Mouse (Mus musculus) cerebellum, adult 18-20 months (tissue): Measurements from ENCODE around the gene Cxcl10.
"Not testable (repeated sequence)": the region's sequence is repeated elsewhere in the genome, so short reads cannot be mapped to it uniquely, and the experiment has no call there.

Source experiments
- DNase-seq, 2 experiments: peaks; one replicate each; pipeline ENCODE4 v3.0.0; 2021

The Cxcl10 gene

DNA sequence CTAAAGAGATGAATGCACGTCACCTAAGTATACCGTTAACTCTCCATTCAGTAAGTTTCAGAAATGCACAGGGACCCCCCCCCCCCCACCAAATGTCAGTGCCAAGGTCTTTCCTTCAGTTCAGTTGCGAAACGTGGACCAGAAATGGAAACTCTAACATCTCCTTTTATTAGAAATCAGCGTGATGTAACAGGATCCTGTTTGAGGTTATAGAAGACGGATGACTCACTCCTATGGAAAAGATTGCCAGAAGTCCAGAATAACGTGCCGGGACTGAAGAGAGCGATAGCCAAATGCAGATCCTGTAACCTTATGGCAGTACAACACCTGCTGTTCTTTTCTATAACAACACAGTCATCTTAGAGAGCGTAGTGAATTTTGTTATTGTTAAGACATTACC is 19.7 kb upstream of the Cxcl10 start:
- DNase-seq = peak; percentile 58 to 69

DNA sequence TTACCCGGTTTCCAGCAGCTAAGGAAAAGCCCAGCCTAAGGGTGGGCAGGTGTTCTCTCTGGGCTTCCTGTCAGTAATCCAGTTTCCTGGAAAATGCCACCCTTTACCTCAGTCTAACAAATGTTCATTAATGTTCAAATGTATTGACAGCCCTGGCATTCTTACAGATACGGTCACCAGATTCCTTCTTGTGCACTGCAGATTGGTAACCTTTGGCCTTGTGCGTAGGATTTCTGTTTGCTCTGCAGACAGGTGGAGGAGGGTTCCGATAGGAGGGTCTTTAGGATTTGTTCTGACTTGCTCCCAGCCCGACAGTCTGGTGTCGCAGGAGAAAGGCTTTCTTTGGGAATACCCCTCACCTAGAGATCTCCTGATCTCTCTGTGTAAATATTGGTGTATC is 17.9 kb upstream of the Cxcl10 start:
- no peak for DNase-seq

DNA sequence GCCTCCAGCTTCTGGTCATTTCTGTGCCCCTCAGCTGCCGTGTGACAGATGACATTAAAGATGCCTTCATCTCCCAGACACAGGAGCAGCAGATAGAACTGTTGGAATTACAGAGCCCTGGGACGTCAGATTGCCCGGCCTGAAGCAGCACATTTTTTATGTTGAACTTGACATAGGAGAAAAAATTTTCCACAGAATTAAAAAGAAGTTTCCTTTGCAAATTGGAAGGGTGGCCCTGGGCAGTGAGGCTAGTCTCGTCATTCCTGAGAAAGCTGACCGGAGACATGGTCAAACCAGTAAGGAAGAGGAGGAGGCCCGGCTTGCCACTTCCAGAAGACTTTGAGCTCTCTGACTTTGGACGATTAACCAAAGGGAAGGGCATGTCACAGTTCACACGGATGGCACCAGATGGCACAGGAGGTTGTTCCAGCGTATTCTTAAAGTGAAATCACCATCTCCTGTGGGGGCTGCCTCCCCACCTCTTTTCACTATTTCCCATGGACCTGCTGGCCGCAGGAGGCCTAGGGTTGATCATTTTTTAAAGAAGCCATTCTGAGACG is 16.5 kb upstream of the Cxcl10 start:
- peak; percentile 52 to 55 for DNase-seq

DNA sequence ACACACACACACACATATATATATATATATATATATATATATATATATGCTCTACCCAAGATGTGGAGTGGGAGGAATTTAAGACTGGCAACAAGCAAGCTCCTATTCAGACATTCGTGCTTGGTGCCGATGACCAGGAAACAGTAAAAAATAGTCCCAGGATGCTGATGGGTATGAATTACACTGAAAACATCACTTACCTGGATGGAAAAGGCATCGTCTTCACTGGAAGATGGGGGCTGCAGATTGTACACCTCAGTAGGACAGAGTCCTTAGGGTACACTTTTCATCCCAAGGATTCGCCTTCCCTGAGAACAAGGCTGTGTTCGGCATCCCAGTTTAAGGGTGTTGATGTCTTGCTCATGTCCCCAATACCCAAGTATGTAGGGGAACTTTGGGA is 15.3 kb upstream of the Cxcl10 start:
- no peak for DNase-seq

DNA sequence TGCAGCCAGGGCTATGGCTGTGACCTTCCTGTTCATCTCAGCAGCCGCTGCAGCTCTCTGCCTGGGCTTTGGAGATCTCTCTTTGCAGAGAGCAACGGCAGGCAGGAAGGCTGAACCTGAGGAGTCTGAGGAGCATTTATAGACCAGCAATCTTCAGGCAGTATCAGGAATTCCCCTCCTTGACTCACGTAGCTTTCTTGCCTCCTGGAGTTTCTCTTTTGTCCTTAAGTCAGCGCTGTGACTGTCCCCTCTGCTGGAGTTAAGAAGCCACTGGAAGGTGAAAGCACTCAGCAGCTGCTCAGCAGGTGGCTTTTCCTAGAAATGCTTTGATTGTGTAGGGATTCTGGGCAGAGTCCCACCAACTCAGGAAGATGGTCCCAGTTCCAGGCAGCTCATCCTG is 14.5 kb upstream of the Cxcl10 start:
- no peak for DNase-seq

DNA sequence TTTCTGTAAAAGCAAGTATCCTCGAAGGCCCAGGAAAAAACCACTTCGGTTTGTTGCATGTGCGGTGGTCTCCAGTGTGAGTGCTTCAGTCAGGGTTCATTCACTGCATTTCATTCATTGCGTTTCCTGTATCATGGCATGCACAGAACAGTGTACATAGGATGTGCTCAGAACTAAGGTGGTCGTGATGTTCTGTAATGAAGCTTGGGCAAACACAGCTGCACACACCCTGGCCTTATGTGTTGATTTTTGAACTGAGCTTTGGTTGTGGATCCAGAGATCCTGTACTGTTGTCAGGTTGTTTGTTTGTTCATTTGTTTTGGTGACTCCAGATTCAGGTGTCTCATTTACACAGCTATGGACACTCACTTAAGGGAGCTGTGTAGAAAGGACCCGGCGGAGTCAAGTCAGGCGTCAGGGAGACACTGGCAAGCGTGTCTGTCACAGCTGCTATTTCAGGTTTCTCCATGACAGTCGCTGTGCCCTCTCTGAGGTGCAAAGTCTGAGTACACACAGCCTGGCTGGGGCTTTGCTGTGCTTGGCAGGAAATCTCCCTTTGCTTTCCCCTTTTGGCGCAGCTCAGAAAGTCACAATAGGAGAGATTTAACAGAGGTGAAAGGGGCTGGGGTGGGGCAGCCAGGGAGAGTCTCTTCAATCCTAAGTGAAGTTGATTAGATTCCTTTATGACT is 10.2 kb upstream of the Cxcl10 start:
- no peak for DNase-seq

DNA sequence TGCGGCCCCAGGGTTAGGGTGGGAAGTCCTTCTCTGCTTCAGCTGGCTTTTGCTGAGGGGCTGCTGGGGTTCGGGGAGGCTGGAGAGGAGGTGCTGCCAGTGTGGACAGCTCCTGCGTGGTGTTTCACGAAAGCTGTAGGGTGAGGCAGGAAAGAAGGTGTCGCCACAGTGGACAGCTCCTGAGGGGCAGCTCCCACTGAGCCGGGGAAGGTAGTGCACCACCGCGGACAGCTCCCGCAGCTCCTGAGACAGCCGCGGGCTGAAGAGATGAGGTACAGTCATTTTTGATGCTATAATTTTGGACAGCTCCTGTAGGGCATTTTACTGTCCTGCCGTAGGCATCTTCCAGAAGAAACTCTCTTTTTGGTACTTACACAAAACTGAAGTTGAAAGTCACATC is 9.3 kb upstream of the Cxcl10 start:
- no peak for DNase-seq

DNA sequence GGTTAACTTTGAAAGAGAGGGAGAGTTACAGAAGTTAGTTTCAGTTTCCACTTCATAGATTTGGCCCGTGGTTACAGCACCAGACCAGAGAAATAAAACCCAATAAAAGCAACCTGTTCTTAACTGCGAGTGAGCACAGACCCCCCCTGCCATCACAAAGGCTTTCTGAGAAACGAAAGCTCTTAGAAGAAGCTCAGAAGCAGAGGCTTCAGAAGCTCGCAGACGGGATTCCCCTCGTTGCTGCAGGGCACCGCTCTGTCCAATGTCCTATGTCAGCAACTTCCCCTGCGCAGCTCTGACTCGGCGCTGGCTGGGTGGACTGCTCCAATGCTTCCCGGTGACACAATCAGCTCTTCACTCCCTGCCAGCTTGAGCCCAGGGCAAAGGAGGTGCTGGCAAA is 4.8 kb upstream of the Cxcl10 start:
- DNase-seq = peak in 1 of 2 experiments; percentile 24

DNA sequence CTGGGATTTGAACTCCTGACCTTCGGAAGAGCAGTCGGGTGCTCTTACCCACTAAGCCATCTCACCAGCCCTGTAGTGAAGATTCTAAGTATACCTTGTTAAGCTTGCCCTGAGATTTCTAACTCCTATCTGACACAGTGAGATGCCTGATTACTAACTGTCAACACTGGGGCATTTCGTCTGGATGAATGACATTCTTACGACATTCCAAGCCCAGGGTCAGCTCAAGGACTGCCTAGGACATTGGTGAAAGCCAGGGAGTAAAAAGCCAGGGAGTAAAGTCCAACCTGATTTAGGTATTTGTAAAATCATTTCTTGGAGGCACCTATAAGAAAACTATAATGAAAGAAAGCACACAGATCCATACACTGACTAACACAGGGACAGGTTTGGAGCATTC is 4.0 kb upstream of the Cxcl10 start:
- DNase-seq = not testable (repeated sequence)

DNA sequence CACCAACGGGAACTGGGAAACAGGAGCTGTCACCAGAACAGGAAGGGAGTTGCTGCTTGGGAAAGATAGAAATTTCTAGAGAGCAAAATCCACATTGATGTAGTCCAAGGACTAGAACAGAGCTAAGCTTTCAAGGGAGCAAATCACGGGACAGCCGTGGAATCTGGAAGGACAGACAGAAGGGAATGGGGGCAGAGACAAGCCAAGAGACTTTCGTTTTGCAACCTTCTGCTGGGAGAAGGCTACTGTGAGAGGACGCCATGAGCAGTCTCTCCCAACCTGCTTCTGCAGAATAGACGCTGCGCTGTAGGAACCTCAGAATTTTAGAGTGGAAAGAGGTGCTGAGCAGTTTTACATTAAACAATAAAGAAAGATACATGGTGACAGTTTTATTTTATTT is 1.0 kb upstream of the Cxcl10 start:
- DNase-seq = no peak

DNA sequence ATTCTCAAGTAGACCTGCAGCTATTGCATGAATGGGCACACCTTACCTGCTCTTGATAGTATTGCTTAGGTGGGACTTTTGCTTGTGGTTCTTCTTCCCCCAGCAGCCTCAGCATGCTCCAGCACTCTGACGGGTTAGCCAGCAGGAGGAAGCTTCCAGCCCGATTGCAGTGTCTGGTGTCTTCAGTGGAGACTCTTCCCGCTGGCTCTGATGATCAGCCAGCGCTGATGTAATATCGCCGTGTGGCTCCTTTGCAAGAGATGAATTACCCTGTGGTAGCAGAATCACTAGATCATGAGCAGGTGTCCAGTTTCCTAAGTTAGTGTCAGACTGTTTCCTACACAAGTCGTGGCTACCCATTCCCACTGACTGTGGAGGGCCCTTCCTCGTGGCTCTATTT is 3.7 kb downstream of the Cxcl10 start:
- no peak for DNase-seq

DNA sequence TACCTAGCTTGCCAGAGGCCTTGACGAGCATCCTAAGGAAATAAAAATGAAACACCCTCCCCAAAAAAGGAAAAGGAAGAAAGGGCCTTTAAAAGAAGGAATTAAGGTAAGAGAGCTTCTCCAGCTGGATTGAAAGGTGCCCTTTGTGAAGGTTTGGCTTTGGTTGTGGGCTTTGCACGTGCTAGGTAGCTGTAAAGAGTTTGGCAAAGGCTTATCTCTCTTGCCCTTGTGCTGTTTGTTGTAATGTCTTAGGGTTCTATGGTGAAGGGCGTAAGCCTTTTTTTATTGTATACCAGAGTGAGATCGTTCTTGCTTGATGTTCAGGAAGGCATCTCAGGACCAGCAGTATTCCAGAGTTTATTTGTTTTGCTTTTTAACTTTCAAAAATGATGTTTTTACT is 8.1 kb downstream of the Cxcl10 start:
- no peak for DNase-seq

DNA sequence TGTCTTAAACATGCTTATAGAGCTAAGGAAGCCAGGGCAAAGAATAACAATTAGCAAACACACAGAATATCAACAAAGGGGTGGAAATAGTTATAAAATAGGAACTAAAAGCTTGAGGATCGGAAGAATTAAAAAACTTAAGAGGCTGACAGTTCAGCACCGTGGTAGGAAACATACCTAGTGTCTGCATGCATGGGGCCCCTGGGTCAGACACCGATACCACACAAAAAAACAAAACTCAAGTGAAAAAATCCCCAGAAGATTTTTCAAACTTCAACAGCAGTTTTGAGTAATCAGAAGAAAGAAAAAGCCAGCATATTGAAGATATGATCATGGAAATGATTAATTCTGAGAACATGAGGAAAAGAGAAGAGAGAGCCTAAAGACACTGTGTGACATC is 11.9 kb downstream of the Cxcl10 start:
- DNase-seq = no peak

DNA sequence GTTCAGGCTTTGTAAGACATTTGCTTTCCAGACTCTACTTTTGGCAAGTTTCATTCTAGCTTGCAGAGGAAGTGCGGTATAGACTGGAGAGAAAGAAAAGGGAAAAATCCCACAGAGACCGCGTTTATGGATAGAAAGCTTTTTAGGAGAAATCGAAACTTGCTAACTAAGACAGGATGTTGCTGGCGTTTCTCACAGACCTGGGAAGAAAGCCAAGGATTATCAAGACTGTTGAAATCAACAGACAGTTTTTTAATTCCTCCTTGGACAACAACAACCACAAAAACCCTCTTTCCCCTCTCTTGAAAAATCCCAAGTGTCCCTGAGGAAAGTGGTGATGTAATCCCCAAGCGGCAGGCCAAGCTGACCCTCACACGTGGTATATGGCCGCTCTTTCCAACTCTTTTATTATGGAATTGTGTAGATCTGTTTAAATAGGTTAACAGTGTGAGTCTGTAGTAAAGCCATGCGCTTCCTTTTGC is 16.3 kb downstream of the Cxcl10 start:
- no peak for DNase-seq

DNA sequence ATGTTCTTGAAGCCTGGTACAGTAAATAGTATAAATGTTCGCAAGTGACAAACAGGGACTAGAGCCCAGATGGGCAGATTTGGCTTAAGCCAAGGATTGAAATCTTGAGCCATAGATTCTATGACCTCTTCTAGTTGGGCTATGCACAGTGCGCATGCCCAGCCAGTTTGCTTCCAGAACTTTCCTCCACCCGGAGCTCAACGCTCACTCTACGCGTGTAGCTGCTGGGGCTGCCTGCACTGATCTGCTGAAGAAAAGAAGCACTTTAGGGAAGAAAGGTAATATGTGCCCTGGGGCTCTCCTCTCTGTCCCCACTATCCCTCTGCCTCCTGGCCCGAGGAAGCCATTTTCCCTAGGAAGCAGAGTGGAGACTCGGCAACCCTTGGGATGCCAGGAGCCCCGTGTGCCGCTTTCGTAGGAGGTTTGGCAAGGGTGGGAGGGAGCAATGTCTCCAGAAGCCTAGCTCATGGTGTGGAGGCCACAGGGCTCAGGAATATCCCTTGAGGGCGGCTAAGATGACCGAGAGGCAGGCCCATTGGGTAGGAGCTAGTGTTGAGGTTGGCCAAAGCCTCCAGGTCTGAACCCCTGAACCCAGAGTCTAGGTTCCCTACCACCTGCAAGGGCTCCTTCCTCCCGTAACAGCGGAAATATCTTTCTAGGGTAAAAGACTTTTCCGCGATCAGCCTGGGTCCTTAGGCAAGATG is 16.9 kb downstream of the Cxcl10 start, which contains the start of gene Art3:
Art3 (plus strand) TSS at position 193 of the 704 bp plus-strand sequence.
- no peak for DNase-seq

DNA sequence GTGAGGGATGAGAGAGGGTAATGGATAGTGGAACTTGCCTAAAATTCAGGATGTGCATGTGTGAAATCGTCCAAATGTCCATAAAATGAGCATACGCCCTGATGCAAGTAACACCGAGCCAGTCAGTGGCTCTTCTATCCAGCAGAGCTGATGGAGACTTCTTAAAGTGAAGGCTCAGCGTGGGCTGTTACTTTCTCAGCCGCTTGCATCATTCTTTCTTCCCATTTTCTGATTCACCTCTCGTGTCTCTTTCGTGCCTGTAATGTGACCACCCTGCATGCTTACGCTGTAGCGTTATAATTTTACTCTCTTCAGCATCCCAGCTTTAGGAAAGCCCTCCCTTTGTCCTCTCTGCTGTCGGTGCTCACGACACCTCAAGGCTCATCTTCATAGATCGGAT is 17.6 kb downstream of the Cxcl10 start:
- no peak for DNase-seq

DNA sequence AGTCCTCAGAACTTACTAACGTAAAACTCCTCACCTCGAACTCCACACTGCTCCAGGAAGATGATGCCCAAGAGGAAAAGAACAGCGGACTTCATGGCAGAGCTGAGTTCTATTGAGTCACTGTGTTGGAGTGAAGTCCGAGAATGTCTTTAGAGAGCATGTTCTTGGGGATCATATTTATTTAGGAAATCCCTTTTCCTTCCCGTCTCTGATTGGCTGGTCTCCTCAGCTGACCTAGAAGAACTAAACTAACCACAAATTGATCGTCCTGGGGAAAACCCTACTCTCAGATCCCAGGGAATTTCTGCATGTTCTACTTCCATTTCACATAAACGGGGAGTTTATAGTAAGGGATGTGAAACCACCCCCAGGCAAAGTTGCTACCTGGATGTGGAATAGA is 20.8 kb downstream of the Cxcl10 start, which contains the start of gene Cxcl9:
Cxcl9 (minus strand) TSS at position 151 of the 400 bp plus-strand sequence.
- no peak for DNase-seq

DNA sequence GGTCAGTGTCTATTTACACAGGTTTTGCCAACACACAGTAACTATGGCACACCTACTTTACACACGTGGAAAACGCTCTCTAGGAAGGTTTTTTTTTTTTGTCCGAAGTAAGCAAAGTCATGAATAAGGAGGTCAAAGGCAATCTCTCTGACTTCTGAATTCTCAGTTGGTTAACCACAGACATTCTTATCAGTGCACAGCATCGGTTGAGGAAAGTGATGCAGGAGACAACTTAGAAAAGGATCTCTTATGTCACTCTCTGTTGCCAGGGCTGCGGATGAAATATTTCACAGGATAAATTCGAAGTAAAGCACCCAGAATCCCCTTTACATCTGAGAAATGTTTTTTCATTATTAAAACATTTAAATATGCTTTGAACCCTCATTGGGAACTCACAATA is 21.3 kb downstream of the Cxcl10 start:
- DNase-seq = no peak

DNA sequence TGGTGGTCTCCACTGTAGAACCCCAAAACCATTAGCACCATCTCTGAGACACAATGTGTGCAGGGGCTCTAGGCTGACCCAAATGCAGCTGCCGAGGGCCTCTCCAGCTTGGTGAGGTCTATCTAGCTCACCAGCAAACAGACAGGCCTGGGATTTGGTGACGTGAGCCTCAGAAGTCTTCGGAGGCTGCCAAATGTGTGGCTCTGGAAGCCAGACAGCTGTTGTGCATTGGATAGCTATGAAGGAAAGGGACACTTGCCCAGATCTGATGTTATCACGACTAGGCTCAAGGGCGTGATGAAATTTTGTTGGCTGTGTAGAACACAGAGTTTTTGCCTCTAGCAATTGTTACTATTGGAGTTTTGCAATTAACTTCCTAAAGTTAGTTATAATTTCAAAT is 25.4 kb downstream of the Cxcl10 start:
- DNase-seq = no peak

DNA sequence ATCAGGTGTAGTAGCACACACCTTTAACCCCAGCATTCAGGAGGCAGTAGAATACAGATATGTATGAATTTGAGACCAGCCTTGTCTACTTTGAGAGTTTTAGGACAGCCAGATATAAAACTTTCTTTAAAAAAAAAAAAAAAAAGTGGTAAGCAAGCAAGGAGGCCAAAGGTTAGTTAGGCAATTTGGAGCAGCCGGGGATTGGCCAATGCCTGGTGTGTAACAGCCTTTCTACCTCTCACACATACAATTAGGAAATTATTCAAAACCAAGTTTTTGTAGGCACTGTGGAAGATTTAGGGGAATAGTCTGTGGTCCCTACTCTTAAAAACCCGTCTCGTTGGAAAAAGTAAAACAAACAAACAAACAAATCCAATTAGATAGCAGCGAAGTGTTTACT is 26.1 kb downstream of the Cxcl10 start:
- no peak for DNase-seq

DNA sequence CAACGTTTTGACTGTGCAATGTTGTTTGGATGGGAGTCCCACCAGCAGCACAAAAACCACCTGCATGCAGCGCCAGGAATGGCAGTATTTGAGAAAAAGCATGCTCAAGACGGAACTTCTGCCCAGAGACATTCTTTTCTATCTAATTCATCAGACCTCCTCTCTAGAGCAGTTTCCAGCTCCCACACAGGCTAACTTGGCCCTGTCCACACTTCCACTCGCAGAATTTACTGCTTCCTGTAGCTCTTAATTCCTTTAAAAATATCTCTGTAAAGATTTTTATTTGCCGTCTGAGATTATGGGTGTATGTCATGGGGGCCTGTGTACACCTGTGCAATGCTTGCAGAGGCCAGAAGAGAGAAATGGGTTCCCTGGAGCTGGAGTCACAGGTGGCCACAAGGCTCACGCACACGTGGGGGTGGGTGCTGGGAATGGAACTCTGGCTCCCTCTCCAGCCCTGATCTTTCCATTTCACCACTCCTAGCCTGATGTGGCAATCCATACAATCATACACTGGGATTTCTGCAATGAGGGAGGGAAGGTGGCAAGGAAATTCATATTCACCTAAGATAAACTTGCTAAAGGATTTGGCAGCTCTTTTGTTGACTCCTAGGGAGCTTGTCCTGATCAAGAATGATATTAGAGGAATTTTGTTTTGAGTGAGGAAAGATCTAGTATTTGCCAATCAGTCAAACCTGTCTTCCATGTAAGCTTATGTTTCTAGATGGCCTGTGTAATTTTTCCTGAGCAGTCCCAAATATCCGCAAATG is 26.9 kb downstream of the Cxcl10 start:
- no peak for DNase-seq

DNA sequence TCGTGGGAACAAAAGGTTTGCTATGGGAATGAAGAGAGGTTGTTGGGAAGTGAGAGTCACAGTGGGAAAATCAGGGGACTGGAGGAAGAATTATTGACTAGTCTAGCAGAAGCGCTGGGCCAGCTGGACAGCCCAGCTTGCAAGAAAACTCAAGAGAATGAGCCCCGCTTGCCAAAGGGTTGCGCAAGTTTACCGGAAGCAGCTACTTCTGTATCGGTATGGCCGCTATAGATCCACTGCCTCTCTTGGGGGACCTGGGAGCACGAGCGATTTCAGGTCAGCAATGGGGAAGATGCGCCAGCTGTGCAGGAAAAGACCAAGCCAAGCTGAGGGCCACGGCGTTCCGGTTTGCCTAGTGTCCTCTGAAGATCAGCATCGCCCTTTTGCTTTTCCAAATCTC is 30.1 kb downstream of the Cxcl10 start:
- no peak for DNase-seq

DNA sequence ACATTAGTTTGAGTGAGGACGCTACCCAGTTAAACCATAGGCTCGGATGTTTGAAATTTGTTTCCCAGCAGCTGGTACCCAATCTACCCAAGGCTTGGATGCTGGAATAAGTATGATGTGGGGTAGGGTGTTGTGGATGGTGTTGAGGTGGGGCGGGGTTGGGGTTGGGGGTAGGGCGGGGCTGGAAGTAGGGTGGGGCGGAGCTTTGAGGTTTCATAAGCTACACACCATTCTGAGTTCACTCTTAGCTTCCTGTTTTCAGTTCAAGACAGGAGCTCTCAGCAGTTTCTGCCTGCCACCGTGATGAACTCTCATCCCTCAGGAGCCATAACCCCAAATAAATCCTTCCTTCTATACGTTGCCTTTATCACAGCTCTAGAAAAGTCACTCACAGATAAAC is 30.6 kb downstream of the Cxcl10 start:
- DNase-seq = no peak
